Mouse (Mus musculus) kidney, embryonic 15.5 days (tissue): ENCODE data around the gene Idh3a. TPM values are rescaled to one million over a fixed set of nuclear protein-coding genes. Genes with fewer than 3 reads are reported as not detected.

Source experiments
- ATAC-seq: fragments of 200-750 bp; cut with Nextera tagmentation; replicated peaks from 2 replicates; pipeline ENCODE4 v1.8.0; 2017; ENCODE audit warnings: moderate TSS enrichment; ENCODE audit not compliant: low FRiP score
- H3K27ac ChIP-seq: fragments of 300-500 bp; sonication (generic); 2 replicates; pipeline ENCODE4 v1.5.1; 2015; ENCODE audit warnings: mild to moderate bottlenecking, inconsistent platforms
- H3K27me3 ChIP-seq: fragments of 300-500 bp; sonication (generic); 2 replicates; pipeline ENCODE4 v1.6.1; 2015; ENCODE audit warnings: inconsistent platforms
- H3K36me3 ChIP-seq: fragments of 300-500 bp; sonication (generic); 2 replicates; pipeline ENCODE4 v1.6.1; 2015; ENCODE audit warnings: inconsistent platforms
- H3K4me1 ChIP-seq: fragments of 300-500 bp; sonication (generic); 2 replicates; pipeline ENCODE4 v1.6.1; 2015; ENCODE audit warnings: inconsistent platforms
- H3K4me2 ChIP-seq: fragments of 300-500 bp; sonication (generic); 2 replicates; pipeline ENCODE4 v1.6.1; 2015; ENCODE audit warnings: moderate library complexity, mild to moderate bottlenecking, inconsistent platforms
- H3K4me3 ChIP-seq: fragments of 300-500 bp; sonication (generic); replicated peaks from 2 replicates; pipeline ENCODE4 v1.5.1; 2015; ENCODE audit warnings: mild to moderate bottlenecking, inconsistent platforms
- H3K9ac ChIP-seq: fragments of 300-500 bp; sonication (generic); 2 replicates; pipeline ENCODE4 v1.6.1; 2015; ENCODE audit warnings: mild to moderate bottlenecking, inconsistent platforms
- H3K9me3 ChIP-seq: fragments of 300-500 bp; sonication (generic); replicated peaks from 2 replicates; pipeline ENCODE4 v1.6.1; 2016; ENCODE audit warnings: inconsistent platforms
- WGBS: fragments of 180-500 bp; shearing (Covaris S2); methylation state at CpG from one replicate; pipeline ENCODE4 v1.1.7; 2015; ENCODE audit warnings: mixed read lengths; 5-methylcytosine and 5-hydroxymethylcytosine counted together
- polyA plus RNA-seq: library from polyadenylated mRNA; unstranded; fragments of >200 nt; fragmentation: Nextera tagmentation; extraction: Ambion mirVana; gene quantifications from 2 replicates; pipeline ENCODE4 v1.2.1, GENCODE M21; 2015

The Idh3a gene
- 139 and 158 TPM in 2 replicates for polyA plus RNA-seq

DNA sequence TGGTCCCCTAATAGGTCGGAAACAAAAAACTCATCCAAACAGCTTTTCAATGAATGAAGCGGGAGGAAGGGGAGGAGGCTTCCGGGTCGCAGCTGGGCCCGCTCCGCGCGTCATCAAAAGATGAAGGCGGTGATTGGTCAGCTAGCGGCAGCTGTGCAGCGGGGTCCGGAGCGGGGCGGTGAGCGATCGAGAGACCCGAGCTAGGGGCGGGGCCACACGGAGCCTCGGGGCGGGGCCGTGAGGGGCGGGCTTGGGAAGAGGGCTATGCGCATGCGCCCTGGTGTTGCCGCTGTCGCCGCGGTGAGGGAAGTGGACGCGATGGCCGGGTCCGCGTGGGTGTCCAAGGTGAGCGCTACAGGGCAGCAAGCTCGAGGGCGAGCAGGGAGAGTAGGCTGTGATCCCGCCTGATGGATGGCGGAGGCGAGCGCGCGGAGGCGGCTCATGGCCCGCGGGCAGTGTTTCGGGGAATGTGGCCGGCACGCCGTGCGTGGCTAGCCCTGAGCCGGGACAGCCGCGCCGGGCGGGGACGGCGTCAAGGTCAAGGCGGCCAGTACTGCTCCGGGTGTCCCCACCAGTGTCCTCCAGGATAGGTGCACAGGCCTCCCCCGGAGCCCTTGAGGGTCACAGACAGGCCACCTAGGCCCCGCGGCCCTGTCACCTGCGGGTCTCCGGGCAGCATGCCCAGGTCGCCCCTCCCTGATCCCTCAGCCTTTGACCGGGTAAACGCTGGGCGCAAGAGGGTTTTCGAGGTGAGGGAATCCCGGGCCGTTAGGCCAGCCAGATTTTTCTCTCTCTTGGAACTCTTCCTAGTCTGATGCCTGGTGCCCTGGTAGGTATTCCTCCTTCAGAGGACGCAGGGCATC lies at the start of gene Idh3a:
TSS of gene Idh3a (plus strand) at position 136 of the 863 bp plus-strand sequence.
- ATAC-seq, result peak; percentile 99
- Histone ChIP-seq H3K36me3 (peaks cover 15% of the 10 kb centered on the region), H3K4me2 (peak within 1 kb of the TSS; percentile 90), H3K27ac (peak within 1 kb of the TSS; percentile 18; the same call in 1 of the 2 replicates), H3K27me3 (no peaks in the 10 kb centered on the region), H3K9me3 (no peaks in the 10 kb centered on the region), H3K4me1 (peaks cover 21% of the 10 kb centered on the region), H3K9ac (peak within 1 kb of the TSS; percentile 92), H3K4me3 (peak within 1 kb of the TSS; percentile 91)
- WGBS, result under 1% methylated on average over 73 of the region's 73 CpGs

DNA sequence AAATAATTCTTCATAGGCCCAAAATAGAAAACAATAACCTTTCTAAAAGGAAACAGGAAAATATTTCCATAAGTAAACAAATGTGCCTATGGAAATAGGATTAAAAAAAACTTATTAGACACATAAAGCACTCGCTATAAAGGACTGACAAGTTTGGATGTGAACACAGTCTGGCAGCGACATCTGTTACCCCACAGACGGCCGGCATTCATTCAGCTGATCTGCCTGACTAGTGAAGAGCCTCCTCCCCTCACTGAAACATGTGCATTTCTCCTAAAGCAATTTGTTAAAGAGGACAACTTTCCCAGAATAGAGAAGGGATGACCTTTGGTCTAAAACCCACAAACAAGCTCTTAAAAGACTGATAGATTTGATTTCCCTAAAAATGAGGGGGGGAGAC lies 49.1 kb upstream of the Idh3a start:
- no peaks in the 10 kb centered on the region for H3K27me3 ChIP-seq
- WGBS, result 51% methylated on average over 4 of the region's 4 CpGs
- no peak overlapping the region for H3K4me3 ChIP-seq
- no peak overlapping the region for H3K27ac ChIP-seq
- ATAC-seq, result no peak
- no peaks in the 10 kb centered on the region for H3K4me1 ChIP-seq
- no peak overlapping the region for H3K4me2 ChIP-seq
- no peak overlapping the region for H3K9ac ChIP-seq
- no peaks in the 10 kb centered on the region for H3K36me3 ChIP-seq
- no peaks in the 10 kb centered on the region for H3K9me3 ChIP-seq

DNA sequence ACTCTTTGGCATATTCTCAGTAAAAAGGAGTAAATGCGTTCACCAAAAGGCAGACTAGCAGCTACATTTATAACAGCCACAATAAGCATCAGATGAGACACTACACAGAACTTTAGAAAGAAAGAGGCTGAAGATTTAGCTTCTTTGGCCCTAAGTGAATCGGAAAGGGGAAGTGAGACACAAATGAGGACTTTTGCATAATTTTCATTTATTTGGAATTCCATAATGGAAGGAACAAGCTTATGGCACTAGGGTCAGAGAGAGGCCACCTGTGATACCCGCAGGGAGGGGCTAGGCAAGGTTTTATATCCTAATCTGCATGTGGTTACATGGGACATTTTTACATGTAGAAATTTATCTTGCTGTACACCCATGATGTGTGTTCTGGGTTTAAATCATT lies 48.7 kb upstream of the Idh3a start:
- ATAC-seq, result no peak
- Histone ChIP-seq H3K4me1 (no peaks in the 10 kb centered on the region), H3K4me2 (no peak overlapping the region), H3K27me3 (no peaks in the 10 kb centered on the region), H3K9me3 (no peaks in the 10 kb centered on the region), H3K27ac (no peak overlapping the region), H3K36me3 (no peaks in the 10 kb centered on the region), H3K9ac (no peak overlapping the region), H3K4me3 (no peak overlapping the region)
- 85% methylated on average over 3 of the region's 3 CpGs for WGBS

DNA sequence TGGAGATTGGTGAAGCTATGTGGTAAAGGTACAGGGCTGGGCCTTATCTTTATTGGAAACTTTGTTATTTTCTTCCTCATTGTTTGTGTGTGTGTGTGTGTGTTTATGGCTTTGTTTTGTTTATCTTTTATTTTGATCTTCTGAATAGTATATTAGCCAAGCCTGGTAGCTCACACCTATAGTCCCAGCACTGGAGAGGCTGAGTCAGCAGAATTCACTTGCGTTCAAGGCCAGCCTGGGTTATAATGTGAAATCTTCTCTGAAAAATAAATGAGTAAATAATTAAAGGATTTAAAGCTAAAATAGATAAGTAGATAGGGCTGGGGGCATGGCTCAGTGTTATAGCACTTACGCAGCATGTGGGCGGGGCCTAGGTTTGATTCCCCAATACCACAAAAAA lies 47.9 kb upstream of the Idh3a start:
- Histone ChIP-seq H3K4me3 (no peak overlapping the region), H3K36me3 (no peaks in the 10 kb centered on the region), H3K9ac (no peak overlapping the region), H3K4me1 (no peaks in the 10 kb centered on the region), H3K4me2 (no peak overlapping the region), H3K9me3 (no peaks in the 10 kb centered on the region), H3K27ac (no peak overlapping the region), H3K27me3 (no peaks in the 10 kb centered on the region)
- 89% methylated on average over 3 of the region's 3 CpGs for WGBS
- ATAC-seq, result no peak

DNA sequence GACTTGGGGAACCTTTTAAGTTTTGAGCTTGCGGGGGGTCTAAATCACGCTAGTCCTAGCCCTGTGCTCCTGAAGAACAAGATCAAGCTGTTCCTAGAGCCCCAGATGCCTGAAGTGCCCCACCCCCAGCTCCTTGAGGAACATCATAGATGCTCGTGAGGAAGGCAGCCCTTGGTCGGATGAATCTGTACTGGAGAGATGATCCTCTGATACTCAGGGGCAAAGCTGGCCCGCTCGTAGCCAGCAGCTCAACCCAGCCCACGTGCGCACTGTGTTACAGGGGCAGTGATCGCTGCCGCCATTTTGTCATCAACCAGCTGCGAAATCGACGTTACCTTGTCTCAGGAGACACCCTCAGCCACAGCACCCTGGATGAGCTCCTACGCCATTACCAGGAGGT lies 47.5 kb upstream of the Idh3a start, which contains the start of gene Sh2d7:
TSS of gene Sh2d7 (plus strand) at position 301 of the 400 bp plus-strand sequence.
- WGBS, result 93% methylated on average over 14 of the region's 14 CpGs
- Histone ChIP-seq H3K27me3 (no peaks in the 10 kb centered on the region), H3K9ac (no peak within 1 kb of the TSS), H3K27ac (no peak within 1 kb of the TSS), H3K4me3 (no peak within 1 kb of the TSS), H3K9me3 (no peaks in the 10 kb centered on the region), H3K4me1 (no peaks in the 10 kb centered on the region), H3K4me2 (no peak within 1 kb of the TSS), H3K36me3 (no peaks in the 10 kb centered on the region)
- no peak for ATAC-seq

DNA sequence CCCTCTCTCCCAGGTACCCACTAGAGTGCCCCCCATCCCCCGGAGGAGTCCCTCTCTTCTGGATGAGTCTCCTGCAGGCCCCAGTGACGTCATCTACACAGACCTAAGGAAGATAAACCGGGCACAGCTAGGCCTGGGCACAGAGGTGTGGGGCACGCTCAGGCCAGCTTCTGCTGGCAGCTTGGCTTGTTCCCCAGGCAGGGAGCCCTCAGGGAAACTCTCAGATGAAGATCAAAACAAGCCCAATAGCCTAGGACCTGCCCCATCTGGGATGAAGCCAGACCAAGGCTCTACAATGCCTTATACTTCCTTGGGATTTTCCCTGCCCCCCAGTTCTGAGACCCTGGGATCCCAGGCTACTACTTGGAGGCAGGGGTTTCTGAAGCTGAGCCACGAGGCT lies 45.3 kb upstream of the Idh3a start:
- 77% methylated on average over 5 of the region's 5 CpGs for WGBS

DNA sequence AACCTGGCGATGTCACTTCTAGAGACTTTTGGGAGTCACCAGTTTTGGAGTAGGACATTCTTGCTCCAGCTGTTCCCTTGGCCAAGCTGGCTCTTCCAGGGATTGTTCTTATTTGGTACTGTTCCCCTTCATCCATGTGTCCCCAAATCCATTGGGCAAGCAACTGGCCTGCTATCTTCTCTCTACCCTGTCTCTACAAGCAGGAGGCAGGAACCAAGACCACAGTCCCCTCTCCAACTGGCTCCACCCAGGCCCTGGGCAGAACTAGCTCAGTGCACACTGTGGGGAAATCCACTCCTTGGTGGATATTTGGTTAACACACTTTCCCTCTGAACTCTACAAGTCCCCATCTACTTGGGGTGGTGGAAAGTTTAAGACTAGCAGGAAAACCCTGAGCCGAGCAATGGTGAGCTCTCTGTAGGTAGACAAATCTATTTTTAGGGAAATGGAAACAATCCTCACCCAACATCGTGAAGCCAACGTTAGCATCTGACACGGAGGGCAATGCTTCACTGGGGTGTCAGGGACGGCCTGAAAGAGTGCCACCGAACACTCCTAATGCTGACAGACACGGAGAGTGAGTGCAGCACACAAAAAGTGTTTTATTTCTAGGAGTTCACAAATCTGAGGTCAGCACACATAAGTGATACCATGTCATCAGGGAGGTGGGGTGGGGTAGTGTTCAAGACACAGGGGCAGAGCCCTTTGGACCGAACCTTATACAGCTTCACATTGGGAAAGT lies 41.8 kb upstream of the Idh3a start:
- no peak overlapping the region for H3K4me3 ChIP-seq
- H3K27ac ChIP-seq, result no peak overlapping the region
- H3K4me2 ChIP-seq, result no peak overlapping the region
- H3K9ac ChIP-seq, result no peak overlapping the region
- no peaks in the 10 kb centered on the region for H3K9me3 ChIP-seq
- H3K36me3 ChIP-seq, result no peaks in the 10 kb centered on the region
- ATAC-seq, result no peak
- no peaks in the 10 kb centered on the region for H3K27me3 ChIP-seq
- no peaks in the 10 kb centered on the region for H3K4me1 ChIP-seq
- 68% methylated on average over 9 of the region's 9 CpGs for WGBS

More for the DNA sequence above, 45.3 kb upstream of the Idh3a start:
- Histone ChIP-seq H3K27me3 (no peaks in the 10 kb centered on the region), H3K4me3 (no peak overlapping the region), H3K9me3 (no peaks in the 10 kb centered on the region), H3K27ac (no peak overlapping the region), H3K9ac (no peak overlapping the region), H3K36me3 (no peaks in the 10 kb centered on the region), H3K4me2 (no peak overlapping the region), H3K4me1 (no peaks in the 10 kb centered on the region)
- ATAC-seq, result no peak

DNA sequence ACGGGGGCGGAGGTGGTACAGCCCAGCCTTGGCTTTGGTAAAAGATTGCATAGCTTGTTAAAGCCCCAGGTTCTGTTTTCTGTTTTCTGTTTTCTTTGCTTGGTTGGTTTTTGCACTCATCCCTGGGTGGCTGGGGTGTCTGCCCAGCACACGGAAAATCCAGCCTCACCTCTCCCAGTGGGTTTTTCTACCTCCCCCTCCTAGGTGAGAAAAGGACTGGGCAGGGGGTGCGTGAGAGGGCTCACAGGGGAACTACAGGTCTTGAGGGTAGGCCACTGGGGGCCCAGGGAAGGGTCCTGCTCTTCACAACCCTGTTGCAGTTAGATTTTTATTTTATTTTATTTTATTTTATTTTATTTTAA lies 41.2 kb upstream of the Idh3a start:
- no peak for ATAC-seq
- Histone ChIP-seq H3K36me3 (no peaks in the 10 kb centered on the region), H3K4me3 (no peak overlapping the region), H3K9me3 (no peaks in the 10 kb centered on the region), H3K4me1 (no peaks in the 10 kb centered on the region), H3K27me3 (no peaks in the 10 kb centered on the region), H3K9ac (no peak overlapping the region), H3K4me2 (no peak overlapping the region), H3K27ac (no peak overlapping the region)
- WGBS, result 83% methylated on average over 4 of the region's 4 CpGs

DNA sequence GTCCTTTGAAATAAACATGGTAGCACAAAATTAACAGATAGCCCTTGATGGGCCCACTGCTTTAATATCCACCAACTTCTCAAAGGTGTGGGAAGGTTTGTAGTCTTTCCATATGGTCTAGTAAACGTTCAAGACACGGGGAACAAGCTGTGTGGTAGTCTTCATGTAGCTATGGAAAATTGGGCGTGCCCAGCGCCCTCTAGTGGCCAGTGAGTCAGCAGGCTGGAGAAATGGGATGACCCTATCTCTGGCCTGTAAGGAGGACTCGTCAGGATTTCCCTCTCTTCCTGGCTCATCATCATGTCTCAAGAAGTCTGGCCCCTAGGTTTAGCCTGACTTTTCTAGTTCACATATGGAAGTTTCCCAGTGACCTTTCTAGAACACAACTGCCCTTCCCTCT lies 38.6 kb upstream of the Idh3a start:
- Histone ChIP-seq H3K4me1 (no peaks in the 10 kb centered on the region), H3K36me3 (no peaks in the 10 kb centered on the region), H3K27ac (no peak overlapping the region), H3K9ac (no peak overlapping the region), H3K27me3 (no peaks in the 10 kb centered on the region), H3K9me3 (no peaks in the 10 kb centered on the region), H3K4me2 (no peak overlapping the region), H3K4me3 (no peak overlapping the region)
- WGBS, result 25% methylated on average over 5 of the region's 5 CpGs
- ATAC-seq, result no peak

DNA sequence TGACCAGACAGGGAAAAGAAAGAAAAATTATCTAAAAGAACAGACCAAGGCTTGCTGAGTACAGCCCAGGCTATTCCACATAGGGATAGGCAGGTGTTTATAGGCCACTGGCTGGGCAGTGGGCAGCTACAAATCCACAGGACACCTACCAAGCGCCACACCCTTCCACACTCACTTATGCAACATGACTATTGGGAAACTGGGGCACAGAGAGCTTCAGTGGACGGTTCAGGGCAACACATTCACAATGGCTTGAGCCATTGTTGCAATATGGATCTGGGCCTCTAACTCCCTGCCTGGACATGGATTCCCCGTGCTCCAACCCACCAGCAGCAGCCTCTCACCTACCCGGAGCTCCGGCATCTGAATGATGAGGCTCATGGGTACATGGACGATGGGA lies 36.7 kb upstream of the Idh3a start:
- no peak overlapping the region for H3K9ac ChIP-seq
- ATAC-seq, result no peak
- H3K27me3 ChIP-seq, result no peaks in the 10 kb centered on the region
- H3K4me1 ChIP-seq, result no peaks in the 10 kb centered on the region
- H3K4me3 ChIP-seq, result no peak overlapping the region
- H3K9me3 ChIP-seq, result no peaks in the 10 kb centered on the region
- no peaks in the 10 kb centered on the region for H3K36me3 ChIP-seq
- H3K4me2 ChIP-seq, result no peak overlapping the region
- H3K27ac ChIP-seq, result no peak overlapping the region
- WGBS, result 88% methylated on average over 6 of the region's 6 CpGs

DNA sequence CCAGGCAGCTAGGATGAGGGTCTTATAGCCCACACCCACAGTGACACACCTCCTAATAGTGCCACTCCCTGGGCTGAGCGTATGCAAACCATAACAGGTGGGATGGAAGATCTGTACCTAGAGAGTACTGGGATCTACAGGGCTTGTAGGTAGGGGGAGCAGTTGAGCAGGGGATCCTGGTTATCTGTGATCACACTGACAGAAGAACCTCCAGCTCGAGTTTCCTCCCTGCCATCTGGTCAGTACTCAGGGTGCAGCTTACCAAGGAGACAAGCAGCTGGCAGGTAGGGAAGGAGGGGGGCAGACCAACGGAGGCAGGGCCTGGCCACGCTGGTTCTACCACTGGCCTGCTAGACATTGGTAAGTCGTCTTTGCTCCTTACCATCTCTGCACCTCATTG lies 33.7 kb upstream of the Idh3a start:
- peak; percentile 61; the same call in 1 of the 2 replicates for ATAC-seq
- Histone ChIP-seq H3K36me3 (no peaks in the 10 kb centered on the region), H3K4me1 (no peaks in the 10 kb centered on the region), H3K27ac (no peak overlapping the region), H3K4me3 (no peak overlapping the region), H3K27me3 (no peaks in the 10 kb centered on the region), H3K9me3 (no peaks in the 10 kb centered on the region), H3K9ac (no peak overlapping the region), H3K4me2 (no peak overlapping the region)
- 28% methylated on average over 5 of the region's 5 CpGs for WGBS

DNA sequence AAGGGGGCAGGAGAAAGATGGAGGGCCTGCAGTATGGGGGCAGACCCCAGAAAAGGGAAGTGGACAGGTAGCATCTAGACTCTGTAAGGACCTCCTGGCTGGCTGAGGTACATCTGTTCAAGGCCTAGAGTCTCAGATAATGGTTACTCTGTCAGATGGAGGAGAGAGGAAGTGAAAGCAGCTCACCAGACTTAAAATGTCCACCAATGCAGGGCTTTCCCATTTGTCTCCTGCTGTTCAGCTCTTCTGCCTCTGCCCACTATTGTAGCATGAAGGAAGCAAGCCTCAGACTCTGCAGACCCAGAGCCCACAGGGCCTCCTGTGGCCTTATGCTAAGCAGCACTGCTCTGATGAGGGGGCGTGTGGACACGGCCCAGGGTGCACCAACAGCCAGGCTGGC lies 31.1 kb upstream of the Idh3a start:
- H3K27ac ChIP-seq, result no peak overlapping the region
- peaks cover 12% of the 10 kb centered on the region for H3K4me1 ChIP-seq
- ATAC-seq, result no peak
- no peak overlapping the region for H3K9ac ChIP-seq
- no peaks in the 10 kb centered on the region for H3K9me3 ChIP-seq
- no peaks in the 10 kb centered on the region for H3K36me3 ChIP-seq
- H3K4me2 ChIP-seq, result no peak overlapping the region
- WGBS, result 62% methylated on average over 2 of the region's 2 CpGs
- H3K27me3 ChIP-seq, result 0 out of 2 replicates have a peak, but pooled peaks cover 4% of the 10 kb centered on the region
- H3K4me3 ChIP-seq, result no peak overlapping the region
